Mouse (Mus musculus) cerebellum, postnatal 4 days (tissue): ENCODE measurements around the gene Nudt9.

ENCODE experiments used
- DNase-seq, 2 experiments: peaks; one replicate each; pipeline ENCODE4 v3.0.0; 2022; ENCODE audit warnings: low spot score in 2 of 2, mixed read lengths in 1 of 2

Nudt9 gene

DNA sequence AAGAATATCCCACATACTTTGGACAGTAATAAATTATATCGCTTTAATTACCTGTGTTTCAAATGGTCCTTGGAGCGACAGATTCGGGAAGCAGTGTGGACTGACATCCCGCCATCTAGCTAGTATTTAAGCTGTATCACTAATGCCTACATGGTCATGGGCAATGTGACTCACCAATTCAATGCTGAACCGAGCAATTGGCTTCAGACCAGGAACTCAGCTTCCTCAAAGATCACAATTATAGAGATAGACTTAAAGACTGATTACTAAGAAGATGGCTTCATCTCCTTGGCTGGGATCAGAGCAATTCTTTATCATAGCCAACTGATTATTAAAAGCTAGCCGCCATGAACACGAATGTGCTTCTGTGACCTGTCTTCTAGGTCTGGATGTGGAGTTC is 31.4 kb downstream of the Nudt9 start, which contains the start of gene Gm17660:
TSS of gene Gm17660 (minus strand) at position 101 of the 400 bp plus-strand sequence.
- no peak for DNase-seq

GRCm38 (mm10) chr5:104080736-104081135 is 34.6 kb downstream of the Nudt9 start:
- no peak for DNase-seq

- DNase-seq: no peak
Observed at GRCm38 (mm10) chr5:104085366-104085765, 39.3 kb downstream of the Nudt9 start.

- DNase-seq: no peak
Observed at GRCm38 (mm10) chr5:104089751-104090150, 43.6 kb downstream of the Nudt9 start.

DNA sequence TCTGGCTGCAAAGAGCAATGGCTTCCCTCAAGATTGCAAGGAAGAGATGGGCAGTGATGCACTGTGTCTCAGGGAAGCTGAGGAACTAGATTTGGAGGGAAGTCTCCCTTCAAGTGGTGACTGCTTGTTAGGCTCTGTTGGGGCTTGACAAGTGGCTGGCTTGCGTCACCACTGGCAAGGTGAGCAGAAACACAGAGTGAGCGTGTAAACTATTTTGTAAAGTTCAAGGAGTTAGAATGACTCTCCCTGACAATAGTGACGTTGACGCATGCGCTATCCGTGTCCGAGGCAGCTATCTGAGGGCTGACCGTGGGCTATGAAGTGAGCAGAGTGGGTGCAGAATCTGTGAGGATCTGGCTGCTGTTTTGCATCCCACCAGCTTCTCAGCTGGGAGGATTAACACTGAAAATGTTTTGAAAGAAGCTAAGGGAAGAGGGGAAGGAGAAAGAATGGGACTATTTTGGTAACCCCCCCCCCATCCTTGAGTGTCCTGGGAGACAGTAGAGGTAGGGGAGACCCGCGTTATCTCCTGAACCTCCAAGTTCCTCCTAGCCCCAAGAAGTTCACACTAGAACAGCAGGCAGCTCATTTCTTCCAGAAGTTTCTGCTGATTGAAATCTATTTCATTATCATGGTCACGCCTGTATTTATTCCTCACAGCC is 49.4 kb downstream of the Nudt9 start:
- no peak for DNase-seq

DNA sequence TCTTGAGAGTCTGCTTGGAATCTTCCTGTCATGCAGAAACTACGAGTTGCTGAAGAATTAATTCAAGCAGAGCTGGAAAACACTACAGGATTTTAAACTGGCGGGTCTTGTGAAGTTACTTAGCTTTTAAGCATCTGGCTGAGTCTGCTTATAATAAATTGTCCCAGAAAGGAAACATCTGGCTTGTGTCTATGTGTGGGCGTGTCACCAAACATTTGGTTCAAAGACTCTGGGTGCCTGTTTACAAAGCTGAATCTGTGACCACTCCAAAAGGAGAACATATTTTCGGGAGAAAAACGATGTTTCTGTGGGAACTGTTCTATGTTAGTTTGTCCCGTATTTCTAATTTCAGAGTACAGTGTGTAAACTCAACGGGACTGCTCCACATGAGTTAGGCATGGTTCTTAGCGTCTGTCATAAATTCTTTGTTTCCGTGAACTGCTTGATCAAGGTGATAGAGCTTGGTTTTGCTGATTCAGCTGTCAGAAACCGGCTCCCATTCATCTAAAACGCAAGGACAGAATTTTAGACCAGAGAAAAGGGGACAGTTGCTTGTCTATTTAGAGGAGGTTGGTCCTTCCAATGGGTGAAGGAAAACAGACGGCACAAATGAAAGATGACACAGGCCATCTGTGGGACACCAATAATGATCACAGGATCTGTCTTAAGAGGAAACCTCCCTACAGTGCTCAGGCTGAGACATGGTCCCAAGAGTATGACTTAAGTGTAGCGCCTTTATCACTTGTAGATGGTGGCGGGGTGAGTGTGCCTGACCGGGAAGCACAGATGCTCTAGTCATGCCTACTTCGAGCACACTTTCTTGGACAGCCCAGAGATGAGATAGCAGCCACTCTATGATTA is 50.2 kb downstream of the Nudt9 start:
- no peak for DNase-seq

- no peak for DNase-seq
Observed at GRCm38 (mm10) chr5:104101678-104102531, 55.8 kb downstream of the Nudt9 start.

DNA sequence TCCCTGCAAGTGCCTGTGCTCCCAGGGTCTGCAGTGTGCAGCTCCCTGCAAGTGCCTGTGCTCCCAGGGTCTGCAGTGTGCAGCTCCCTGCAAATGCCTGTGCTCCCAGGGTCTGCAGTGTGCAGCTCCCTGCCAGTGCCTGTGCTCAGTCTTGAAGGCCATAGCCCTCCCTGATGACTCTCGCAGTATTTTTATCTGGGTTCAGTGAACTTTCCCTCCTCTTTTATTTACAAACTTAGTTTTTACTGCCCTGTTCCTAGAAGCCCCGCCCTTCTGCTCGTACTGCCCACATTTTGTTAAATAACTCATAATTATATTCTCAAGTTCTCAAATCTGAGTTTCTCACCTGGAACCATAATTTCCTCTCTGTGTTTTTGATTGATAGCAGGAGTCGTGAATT is 57.1 kb downstream of the Nudt9 start:
- DNase-seq: no peak

DNA sequence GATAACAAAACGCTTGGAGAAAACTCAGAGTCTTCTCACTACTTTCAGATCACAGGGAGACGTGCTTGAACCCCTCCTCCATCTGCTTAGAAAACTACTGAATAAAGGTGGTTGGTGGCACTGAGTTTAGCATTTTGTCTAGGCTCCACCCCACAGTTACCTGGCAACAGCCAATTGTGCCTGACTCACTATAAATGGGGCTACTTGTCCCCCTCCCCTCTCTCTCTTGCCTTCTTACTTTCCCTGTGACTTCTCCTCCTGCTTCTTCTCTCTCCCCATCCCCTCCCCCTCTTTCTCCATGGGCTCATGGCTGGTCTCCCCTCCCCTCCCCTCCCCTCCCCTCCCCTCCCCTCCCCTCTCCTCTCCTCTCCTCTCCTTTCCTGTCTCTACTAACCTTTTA is 58.0 kb downstream of the Nudt9 start:
- DNase-seq: no peak

DNA sequence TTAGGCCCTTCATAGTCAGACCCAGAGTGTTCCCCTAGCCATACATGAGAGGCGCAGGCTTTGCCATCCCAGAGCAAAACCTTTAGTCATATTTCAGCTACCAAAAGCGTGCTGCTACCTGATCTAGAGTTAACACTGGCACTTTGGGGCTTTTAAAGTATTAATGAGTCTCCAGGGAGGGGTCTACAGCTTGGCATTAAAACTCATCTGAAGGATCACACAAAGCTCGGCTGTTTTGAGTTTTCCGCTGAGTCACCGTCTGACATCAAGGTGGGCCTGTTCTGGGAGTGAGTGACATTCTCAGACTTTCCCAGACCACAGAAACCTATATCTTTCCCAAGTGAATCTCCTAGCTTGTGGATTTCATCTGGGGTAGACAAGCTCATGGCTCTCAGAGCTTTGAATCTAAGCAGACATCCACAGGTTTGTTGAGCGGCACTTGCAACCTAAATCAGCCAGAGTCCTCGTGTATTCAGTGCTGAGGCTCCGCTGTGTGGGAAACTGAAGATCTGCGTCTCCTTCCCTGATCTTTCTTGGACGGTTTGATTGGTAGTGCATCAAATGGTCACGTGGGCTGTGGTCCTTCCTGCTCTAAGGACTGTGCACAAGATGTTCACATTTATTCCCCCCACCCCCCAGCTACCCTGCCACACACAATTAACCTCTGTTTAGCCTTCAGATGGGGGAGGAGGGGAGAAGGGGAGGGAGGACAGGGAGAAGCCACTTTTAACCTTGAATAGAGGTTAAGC is 62.2 kb downstream of the Nudt9 start:
- no peak for DNase-seq

DNA sequence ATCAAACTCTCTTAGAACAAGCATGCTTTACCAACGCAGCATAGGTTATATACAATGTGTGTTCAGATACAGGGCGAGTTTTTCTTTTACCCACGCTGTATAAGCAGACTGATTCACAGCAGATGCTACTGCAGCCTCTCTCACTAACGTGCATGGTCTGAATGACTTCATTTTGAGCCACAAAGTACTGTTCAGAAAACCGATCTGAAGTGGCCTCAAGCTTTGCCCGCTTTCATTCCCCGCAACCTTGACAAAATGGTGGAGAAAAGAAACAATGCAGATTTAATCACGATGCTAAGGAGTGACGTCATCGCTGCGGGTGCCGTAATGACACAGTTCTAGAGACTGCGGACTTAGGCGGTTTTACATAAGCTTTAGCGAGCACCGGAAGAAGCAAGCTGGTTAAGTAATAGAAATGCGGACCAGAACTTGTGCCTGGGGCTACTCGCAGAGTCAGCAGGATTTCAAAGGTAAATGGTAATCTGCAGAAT is 62.8 kb downstream of the Nudt9 start:
- DNase-seq: peak in 1 of 2 experiments; percentile 28

DNA sequence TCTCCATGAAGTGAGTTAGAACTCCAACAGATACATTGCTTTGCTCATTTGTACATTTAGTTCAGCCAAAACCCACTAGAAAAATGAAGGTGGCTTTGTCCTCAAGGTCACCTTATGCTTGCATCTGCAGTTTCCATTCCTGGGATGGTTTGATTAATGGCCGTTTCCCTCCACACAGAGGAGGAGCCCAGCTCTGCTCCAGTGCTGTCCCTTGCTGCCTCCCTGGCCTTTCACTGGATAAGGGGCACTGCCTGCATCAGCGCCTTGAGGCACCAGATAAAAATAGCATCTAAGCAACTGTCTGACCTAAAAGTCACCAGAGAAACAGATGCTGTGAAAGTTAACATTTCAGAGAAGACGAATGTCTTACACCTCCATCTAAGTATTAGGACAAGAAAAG is 63.4 kb downstream of the Nudt9 start:
- DNase-seq: no peak

DNA sequence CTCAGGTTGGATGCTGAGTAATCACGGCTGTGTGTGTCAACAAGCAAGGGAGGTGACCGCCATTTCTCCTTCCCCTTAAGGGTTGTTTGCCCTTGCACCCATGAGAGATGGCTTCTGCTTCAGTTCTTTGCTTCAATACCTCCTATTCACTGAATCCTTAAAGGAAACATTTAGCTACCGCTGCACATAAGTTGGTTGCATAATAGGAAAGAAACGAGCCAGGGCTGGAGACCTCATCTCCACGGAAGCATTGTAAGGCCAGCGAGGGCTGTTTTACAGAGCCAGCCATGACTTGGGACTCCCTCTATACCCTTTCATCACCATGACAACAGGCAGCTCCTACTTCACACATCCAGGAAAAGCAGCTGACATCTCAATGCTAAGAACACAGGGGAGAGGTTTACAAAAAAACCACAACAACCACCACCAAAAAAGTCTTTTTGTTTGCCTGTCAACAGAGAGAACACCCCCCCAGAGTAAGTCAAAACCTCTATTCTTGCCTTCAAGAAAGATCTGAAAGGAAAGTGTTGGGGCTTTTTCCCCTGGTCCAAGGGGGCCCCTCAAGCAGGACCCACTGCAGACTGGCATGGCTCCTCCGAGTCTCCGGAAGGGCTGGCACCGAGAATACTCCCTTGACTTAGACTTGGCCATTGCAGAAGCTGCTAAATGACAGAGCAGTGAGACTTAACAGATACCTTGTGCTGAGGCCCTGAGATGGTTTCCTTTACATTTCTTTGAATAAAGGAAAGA is 64.2 kb downstream of the Nudt9 start:
- DNase-seq: peak in 1 of 2 experiments; percentile 45

DNA sequence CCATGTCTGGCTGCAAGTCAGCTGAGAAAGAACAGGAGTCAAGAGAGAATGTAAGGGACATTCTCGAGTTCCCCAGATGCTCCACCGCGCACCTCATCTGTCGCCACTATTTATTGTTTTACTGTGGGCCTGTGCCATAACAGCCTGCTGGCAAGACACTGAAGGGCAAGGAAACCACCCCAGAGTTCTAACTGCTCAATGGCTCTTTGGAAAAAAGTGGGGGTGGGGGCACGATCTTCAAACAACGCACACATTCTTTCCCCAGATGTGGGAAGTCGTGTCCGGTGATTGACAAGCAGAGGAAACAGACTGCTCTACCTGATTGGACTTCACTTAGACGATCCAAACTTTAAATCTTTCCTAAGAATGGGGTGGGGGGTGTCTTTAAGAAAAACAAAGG is 65.9 kb downstream of the Nudt9 start:
- DNase-seq: no peak

DNA sequence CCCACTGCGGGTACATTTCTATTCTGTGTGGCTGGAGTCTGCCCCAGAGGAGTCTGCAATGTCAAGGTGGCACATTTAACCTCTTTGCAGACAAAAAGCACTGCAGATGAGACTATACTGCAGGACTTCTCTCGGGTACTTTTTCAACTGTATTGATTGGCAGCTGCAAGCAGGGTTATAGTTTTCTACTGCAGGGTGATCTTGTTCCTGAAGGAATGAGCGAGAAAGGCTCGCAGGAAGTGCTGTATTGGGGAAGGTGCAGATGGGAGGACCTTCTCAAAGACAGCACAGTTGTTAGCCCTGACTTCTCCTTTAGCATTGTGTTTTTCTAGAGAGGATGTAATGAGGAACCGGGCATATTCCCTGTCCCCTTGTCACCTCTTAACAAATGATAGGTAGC is 66.4 kb downstream of the Nudt9 start:
- no peak for DNase-seq

- DNase-seq: peak in 1 of 2 experiments; percentile 47
Observed at GRCm38 (mm10) chr5:104113491-104114172, 67.5 kb downstream of the Nudt9 start, which contains the start of gene Sparcl1. TSS of gene Sparcl1 (minus strand) at chr5:104113733.
